ENCODE assay signal across 8 mouse cellular contexts in the genomic region with DNA sequence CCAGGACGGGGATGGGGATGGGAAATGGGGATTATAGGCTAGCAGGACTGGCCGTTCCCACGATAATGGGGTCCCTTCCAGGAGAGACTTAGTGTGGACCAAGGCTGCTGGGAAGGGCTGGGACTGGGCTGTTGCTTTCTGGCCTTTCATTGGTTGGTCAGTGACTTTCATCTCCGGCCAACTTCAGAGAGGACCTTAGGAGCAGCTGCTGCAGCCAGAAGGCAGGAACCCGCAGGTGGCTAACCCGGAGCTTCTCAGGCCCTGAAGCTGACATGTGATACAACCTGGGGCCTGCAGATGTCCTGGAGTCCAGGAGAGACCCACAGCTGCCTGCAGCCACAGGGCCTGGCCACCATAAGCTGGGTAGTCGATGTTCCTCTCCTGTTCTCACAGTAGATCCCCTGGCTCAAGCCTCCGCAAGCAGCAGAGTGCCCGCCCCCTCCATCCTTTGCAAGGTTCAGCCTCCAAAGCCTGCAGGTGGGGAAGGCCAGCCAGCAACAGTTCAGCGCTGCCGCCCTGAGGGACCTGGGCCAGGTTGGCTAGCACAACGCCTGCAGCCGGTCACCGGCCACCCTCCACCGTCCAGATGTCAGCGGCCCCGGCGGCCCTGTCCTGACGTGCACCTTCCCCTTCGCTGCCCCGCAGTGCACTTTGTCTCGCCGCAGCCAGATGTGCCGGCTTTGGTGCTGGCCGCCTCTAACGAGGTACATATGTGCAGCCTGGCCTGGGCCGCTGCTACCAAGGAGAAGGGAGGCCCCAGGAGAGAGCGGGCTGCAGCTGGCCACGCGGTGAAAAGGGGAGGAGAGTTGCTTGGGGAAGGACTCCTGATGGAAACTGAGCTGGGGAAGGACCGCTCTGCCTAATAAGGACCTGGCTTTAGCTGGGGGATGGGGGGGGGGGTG. TPM values are rescaled to one million over a fixed set of nuclear protein-coding genes. Genes with fewer than 3 reads are reported as not detected.
DNase-seq lines count a peak whose midpoint lies in the region; ATAC-seq and TF ChIP-seq lines count a peak whose summit lies in the region.

No protein-coding gene starts in this region.

- no peak for TF ChIP-seq CTCF in lung, postnatal 0 days (IDR thresholded peaks at IDR 0.05)

- no peak overlapping the region for H3K27ac ChIP-seq in hindbrain, embryonic 15.5 days (replicated peaks)
- H3K27ac ChIP-seq in lung, postnatal 0 days (ENCODE audit: low read length), result no peak overlapping the region
- H3K27ac ChIP-seq in stomach, embryonic 14.5 days (ENCODE audit: low read length), result peak overlapping the region; percentile 78

- H3K36me3 ChIP-seq in hindbrain, embryonic 15.5 days, result no peaks in the 10 kb centered on the region
- no peaks in the 10 kb centered on the region for H3K36me3 ChIP-seq in lung, postnatal 0 days (ENCODE audit: insufficient read depth, low read length)
- H3K36me3 ChIP-seq in stomach, embryonic 14.5 days (ENCODE audit: control insufficient read depth, insufficient read depth, low read length), result no peaks in the 10 kb centered on the region

- 13% methylated on average over 29 of the region's 31 CpGs for WGBS in hindbrain, embryonic 15.5 days
- WGBS in lung, postnatal 0 days, result 19% methylated on average over 27 of the region's 31 CpGs
- 9% methylated on average over 31 of the region's 31 CpGs for WGBS in stomach, embryonic 14.5 days

- peak; percentile 51; the same call in 1 of the 2 replicates for ATAC-seq in hindbrain, embryonic 15.5 days (ENCODE audit: low FRiP score, low read depth)
- ATAC-seq in lung, postnatal 0 days, result peak; percentile 59
- peak; percentile 51; the same call in 1 of the 2 replicates for ATAC-seq in stomach, embryonic 14.5 days (ENCODE audit: insufficient number of reproducible peaks, insufficient read depth, low FRiP score, low read depth)

- no peaks in the 10 kb centered on the region for H3K27me3 ChIP-seq in hindbrain, embryonic 15.5 days
- H3K27me3 ChIP-seq in lung, postnatal 0 days (replicated peaks; ENCODE audit: insufficient read depth, low read length), result no peaks in the 10 kb centered on the region
- H3K27me3 ChIP-seq in stomach, embryonic 14.5 days (ENCODE audit: control insufficient read depth, insufficient read depth, low read length), result no peaks in the 10 kb centered on the region

- peak; percentile 39 for DNase-seq in ovary, postnatal 10 days (ENCODE audit: low spot score)
- DNase-seq in ovary, adult 18-20 months (ENCODE audit: low spot score), result no peak
- peak; percentile 67 for DNase-seq in gastrocnemius, postnatal 10 days
- DNase-seq in lung, postnatal 0 days (ENCODE audit: low spot score), result peak; percentile 58
- DNase-seq in layer of hippocampus, adult 9-11 months, result no peak
- DNase-seq in frontal cortex, postnatal 10 days (ENCODE audit: low spot score in 2 of 2), result no peak

- peak overlapping the region; percentile 37 for H3K4me2 ChIP-seq in hindbrain, embryonic 15.5 days
- peak overlapping the region; percentile 32; the same call in 1 of the 2 replicates for H3K4me2 ChIP-seq in lung, postnatal 0 days (replicated peaks; ENCODE audit: low read depth, low read length)
- peak overlapping the region; percentile 55 for H3K4me2 ChIP-seq in stomach, embryonic 14.5 days (replicated peaks; ENCODE audit: low read depth, low read length)

- H3K9ac ChIP-seq in hindbrain, embryonic 15.5 days, result no peak overlapping the region
- H3K9ac ChIP-seq in lung, postnatal 0 days (replicated peaks; ENCODE audit: low read depth), result no peak overlapping the region
- no peak overlapping the region for H3K9ac ChIP-seq in stomach, embryonic 14.5 days (replicated peaks; ENCODE audit: low read depth, low read length)

- H3K9me3 ChIP-seq in hindbrain, embryonic 15.5 days, result no peaks in the 10 kb centered on the region
- no peaks in the 10 kb centered on the region for H3K9me3 ChIP-seq in lung, postnatal 0 days (ENCODE audit: low read length)
- H3K9me3 ChIP-seq in stomach, embryonic 14.5 days (ENCODE audit: control insufficient read depth, low read depth, low read length), result no peaks in the 10 kb centered on the region

- TF ChIP-seq EP300 in lung, postnatal 0 days (IDR thresholded peaks at IDR 0.05), result no peak

- no peak overlapping the region for H3K4me3 ChIP-seq in hindbrain, embryonic 15.5 days
- H3K4me3 ChIP-seq in lung, postnatal 0 days (ENCODE audit: low read depth, low read length), result no peak overlapping the region
- H3K4me3 ChIP-seq in stomach, embryonic 14.5 days (ENCODE audit: low read depth, low read length), result peak overlapping the region; percentile 18

- H3K4me1 ChIP-seq in hindbrain, embryonic 15.5 days (replicated peaks), result peaks cover 10% of the 10 kb centered on the region
- H3K4me1 ChIP-seq in lung, postnatal 0 days (ENCODE audit: insufficient read depth, low read depth, low read length), result no peaks in the 10 kb centered on the region; the same call in 1 of the 2 replicates
- H3K4me1 ChIP-seq in stomach, embryonic 14.5 days (ENCODE audit: control insufficient read depth, insufficient read depth, low read length), result peaks cover 7% of the 10 kb centered on the region; the same call in 1 of the 2 replicates

RNA-seq across cellular contexts. Expression of gene Fgd2, which starts 55.3 kb away (rescaled TPM):
- 1 to 10 TPM; 3.5 to 3.9 TPM for total RNA-seq in gastrocnemius, postnatal 10 days (2021)
- 6.5 and 8.3 TPM in 2 replicates for polyA plus RNA-seq in hindbrain, embryonic 15.5 days (2015; fragmentation: Nextera tagmentation; extraction: Ambion mirVana)
- polyA plus RNA-seq in lung, postnatal 0 days (2015; fragmentation: Nextera tagmentation; extraction: Ambion mirVana), result 11.9 and 14.2 TPM in 2 replicates
- polyA plus RNA-seq in stomach, embryonic 14.5 days (2014; fragmentation: Nextera tagmentation; extraction: Ambion mirVana), result 8.4 and 11.5 TPM in 2 replicates

Comparison
In these comparisons a context has a peak if more than half of its experiments do, and no peak if none do; other contexts are left out.
1. DNase-seq: peak in ovary, postnatal 10 days (single experiment), gastrocnemius, postnatal 10 days (single experiment) and lung, postnatal 0 days (single experiment); none in ovary, adult 18-20 months (single experiment), layer of hippocampus, adult 9-11 months (single experiment) and frontal cortex, postnatal 10 days (0 of 2).
2. Peak in every context shown above with its lines, with median percentiles within 50 percentile points of each other: ATAC-seq and H3K4me2 ChIP-seq.